Mouse (Mus musculus): ENCODE measurements around the gene Ppm1n. TPM values are rescaled to one million over a fixed set of nuclear protein-coding genes. Genes with fewer than 3 reads are reported as not detected.

Gene Ppm1n
- polyA plus RNA-seq, 1 experiment from 2014 or later = not detected

GRCm38 (mm10) chr7:19257390-19258022, 22.4 kb downstream of the Ppm1n start:
- Histone ChIP-seq H3K9ac (no peak overlapping the region), H3K9me3 (no peaks in the 10 kb centered on the region), H3K27me3 (no peaks in the 10 kb centered on the region), H3K4me3 (no peak overlapping the region), H3K27ac (no peak overlapping the region), H3K4me1 (no peaks in the 10 kb centered on the region), H3K36me3 (peaks cover 66% of the 10 kb centered on the region), H3K4me2 (replicated peaks) (no peak overlapping the region)
- WGBS = 36% methylated on average over 11 of the region's 11 CpGs
- no peak for ATAC-seq (ENCODE audit: insufficient number of reproducible peaks, insufficient read depth, low FRiP score, low TSS enrichment)

- Histone ChIP-seq H3K4me3 (no peak overlapping the region), H3K27me3 (no peaks in the 10 kb centered on the region), H3K9me3 (no peaks in the 10 kb centered on the region), H3K9ac (no peak overlapping the region), H3K27ac (no peak overlapping the region), H3K36me3 (peaks cover 56% of the 10 kb centered on the region), H3K4me2 (replicated peaks) (no peak overlapping the region), H3K4me1 (no peaks in the 10 kb centered on the region)
- WGBS = 83% methylated on average over 7 of the region's 7 CpGs
- no peak for ATAC-seq (ENCODE audit: insufficient number of reproducible peaks, insufficient read depth, low FRiP score, low TSS enrichment)
Observed at GRCm38 (mm10) chr7:19256567-19256966, 23.3 kb downstream of the Ppm1n start.

GRCm38 (mm10) chr7:19255395-19255794, 24.5 kb downstream of the Ppm1n start:
- peaks cover 44% of the 10 kb centered on the region for H3K36me3 ChIP-seq

GRCm38 (mm10) chr7:19253437-19253836, 26.4 kb downstream of the Ppm1n start:
- ATAC-seq (ENCODE audit: insufficient number of reproducible peaks, insufficient read depth, low FRiP score, low TSS enrichment) = no peak
- H3K4me3 ChIP-seq = no peak overlapping the region
- H3K9ac ChIP-seq = no peak overlapping the region
- H3K4me2 ChIP-seq (replicated peaks) = no peak overlapping the region
- no peaks in the 10 kb centered on the region for H3K4me1 ChIP-seq
- peaks cover 25% of the 10 kb centered on the region for H3K36me3 ChIP-seq
- no peak overlapping the region for H3K27ac ChIP-seq
- WGBS = 58% methylated on average over 5 of the region's 5 CpGs
- H3K9me3 ChIP-seq = no peaks in the 10 kb centered on the region
- no peaks in the 10 kb centered on the region for H3K27me3 ChIP-seq

More at GRCm38 (mm10) chr7:19255395-19255794, 24.5 kb downstream of the Ppm1n start:
- Histone ChIP-seq H3K9ac (no peak overlapping the region), H3K4me3 (no peak overlapping the region), H3K4me2 (replicated peaks) (no peak overlapping the region), H3K9me3 (no peaks in the 10 kb centered on the region), H3K27ac (no peak overlapping the region), H3K27me3 (no peaks in the 10 kb centered on the region), H3K4me1 (no peaks in the 10 kb centered on the region)
- WGBS = 87% methylated on average over 17 of the region's 17 CpGs
- ATAC-seq (ENCODE audit: insufficient number of reproducible peaks, insufficient read depth, low FRiP score, low TSS enrichment) = no peak

GRCm38 (mm10) chr7:19252078-19252477, 27.8 kb downstream of the Ppm1n start:
- Histone ChIP-seq H3K9ac (no peak overlapping the region), H3K36me3 (peaks cover 21% of the 10 kb centered on the region), H3K4me1 (no peaks in the 10 kb centered on the region), H3K9me3 (no peaks in the 10 kb centered on the region), H3K27ac (no peak overlapping the region), H3K4me2 (replicated peaks) (no peak overlapping the region), H3K27me3 (no peaks in the 10 kb centered on the region), H3K4me3 (no peak overlapping the region)
- 83% methylated on average over 4 of the region's 4 CpGs for WGBS
- no peak for ATAC-seq (ENCODE audit: insufficient number of reproducible peaks, insufficient read depth, low FRiP score, low TSS enrichment)

- H3K4me1 ChIP-seq = no peaks in the 10 kb centered on the region
- no peaks in the 10 kb centered on the region for H3K9me3 ChIP-seq
- 94% methylated on average over 2 of the region's 2 CpGs for WGBS
- H3K9ac ChIP-seq = no peak overlapping the region
- no peak overlapping the region for H3K4me2 ChIP-seq (replicated peaks)
- no peak overlapping the region for H3K4me3 ChIP-seq
- H3K27me3 ChIP-seq = no peaks in the 10 kb centered on the region
- no peak for ATAC-seq (ENCODE audit: insufficient number of reproducible peaks, insufficient read depth, low FRiP score, low TSS enrichment)
- peaks cover 18% of the 10 kb centered on the region for H3K36me3 ChIP-seq
- H3K27ac ChIP-seq = no peak overlapping the region
Observed at GRCm38 (mm10) chr7:19247511-19247910, 32.4 kb downstream of the Ppm1n start.

- no peaks in the 10 kb centered on the region for H3K27me3 ChIP-seq
- H3K9ac ChIP-seq = no peak overlapping the region
- no peaks in the 10 kb centered on the region for H3K4me1 ChIP-seq
- ATAC-seq (ENCODE audit: insufficient number of reproducible peaks, insufficient read depth, low FRiP score, low TSS enrichment) = no peak
- no peak overlapping the region for H3K4me2 ChIP-seq (replicated peaks)
- 88% methylated on average over 1 of the region's 1 CpGs for WGBS
- H3K27ac ChIP-seq = no peak overlapping the region
- H3K9me3 ChIP-seq = no peaks in the 10 kb centered on the region
- H3K4me3 ChIP-seq = no peak overlapping the region
- H3K36me3 ChIP-seq = peaks cover 18% of the 10 kb centered on the region
Observed at GRCm38 (mm10) chr7:19246855-19247254, 33.0 kb downstream of the Ppm1n start.

GRCm38 (mm10) chr7:19245083-19245482, 34.8 kb downstream of the Ppm1n start:
- Histone ChIP-seq H3K9ac (no peak overlapping the region), H3K9me3 (no peaks in the 10 kb centered on the region), H3K27me3 (no peaks in the 10 kb centered on the region), H3K4me1 (no peaks in the 10 kb centered on the region), H3K4me2 (replicated peaks) (no peak overlapping the region), H3K4me3 (no peak overlapping the region), H3K27ac (no peak overlapping the region), H3K36me3 (peaks cover 18% of the 10 kb centered on the region)
- ATAC-seq (ENCODE audit: insufficient number of reproducible peaks, insufficient read depth, low FRiP score, low TSS enrichment) = no peak
- WGBS = 91% methylated on average over 3 of the region's 3 CpGs

- Histone ChIP-seq H3K9me3 (no peaks in the 10 kb centered on the region), H3K27me3 (no peaks in the 10 kb centered on the region), H3K4me3 (no peak overlapping the region), H3K27ac (no peak overlapping the region), H3K4me1 (no peaks in the 10 kb centered on the region), H3K4me2 (replicated peaks) (no peak overlapping the region), H3K36me3 (peaks cover 18% of the 10 kb centered on the region), H3K9ac (no peak overlapping the region)
- 84% methylated on average over 5 of the region's 5 CpGs for WGBS
- no peak for ATAC-seq (ENCODE audit: insufficient number of reproducible peaks, insufficient read depth, low FRiP score, low TSS enrichment)
Observed at GRCm38 (mm10) chr7:19243858-19244257, 36.0 kb downstream of the Ppm1n start.

- H3K4me2 ChIP-seq (replicated peaks) = no peak overlapping the region
- H3K4me3 ChIP-seq = no peak overlapping the region
- 85% methylated on average over 1 of the region's 1 CpGs for WGBS
- no peaks in the 10 kb centered on the region for H3K9me3 ChIP-seq
- no peaks in the 10 kb centered on the region for H3K27me3 ChIP-seq
- no peak overlapping the region for H3K9ac ChIP-seq
- no peak overlapping the region for H3K27ac ChIP-seq
- H3K4me1 ChIP-seq = no peaks in the 10 kb centered on the region
- peaks cover 10% of the 10 kb centered on the region; the same call in 1 of the 2 replicates for H3K36me3 ChIP-seq
- ATAC-seq (ENCODE audit: insufficient number of reproducible peaks, insufficient read depth, low FRiP score, low TSS enrichment) = no peak
Observed at GRCm38 (mm10) chr7:19242005-19242404, 37.9 kb downstream of the Ppm1n start.

GRCm38 (mm10) chr7:19240905-19241463, 38.9 kb downstream of the Ppm1n start:
- H3K9ac ChIP-seq = no peak overlapping the region
- no peak overlapping the region for H3K4me2 ChIP-seq (replicated peaks)
- no peaks in the 10 kb centered on the region for H3K9me3 ChIP-seq
- no peaks in the 10 kb centered on the region for H3K4me1 ChIP-seq
- H3K27ac ChIP-seq = no peak overlapping the region
- H3K4me3 ChIP-seq = no peak overlapping the region
- ATAC-seq (ENCODE audit: insufficient number of reproducible peaks, insufficient read depth, low FRiP score, low TSS enrichment) = no peak
- no peaks in the 10 kb centered on the region for H3K27me3 ChIP-seq
- WGBS = 88% methylated on average over 8 of the region's 8 CpGs
- peaks cover 10% of the 10 kb centered on the region; the same call in 1 of the 2 replicates for H3K36me3 ChIP-seq

- no peak overlapping the region for H3K27ac ChIP-seq
- no peaks in the 10 kb centered on the region for H3K27me3 ChIP-seq
- no peaks in the 10 kb centered on the region for H3K4me1 ChIP-seq
- ATAC-seq (ENCODE audit: insufficient number of reproducible peaks, insufficient read depth, low FRiP score, low TSS enrichment) = no peak
- no peak overlapping the region for H3K9ac ChIP-seq
- H3K9me3 ChIP-seq = no peaks in the 10 kb centered on the region
- WGBS = 75% methylated on average over 4 of the region's 4 CpGs
- no peak overlapping the region for H3K4me2 ChIP-seq (replicated peaks)
- no peak overlapping the region for H3K4me3 ChIP-seq
- H3K36me3 ChIP-seq = peaks cover 4% of the 10 kb centered on the region; the same call in 1 of the 2 replicates
Observed at GRCm38 (mm10) chr7:19239986-19240385, 39.9 kb downstream of the Ppm1n start.

Data from embryonic facial prominence, embryonic 12.5 days (tissue).